Mouse (Mus musculus): Measurements from ENCODE around the gene Btg4.
"Not testable (repeated sequence)": the region's sequence is repeated elsewhere in the genome, so short reads cannot be mapped to it uniquely, and the experiment has no call there.

Gene Btg4

GRCm38 (mm10) chr9:51081614-51082013 is 20.9 kb downstream of the Btg4 start:
- no peak for DNase-seq (ENCODE audit: low spot score in 2 of 2)

- DNase-seq (ENCODE audit: low spot score in 2 of 2) = no peak
Measured at GRCm38 (mm10) chr9:51093697-51094096, 33.0 kb downstream of the Btg4 start.

GRCm38 (mm10) chr9:51096306-51096705 is 35.6 kb downstream of the Btg4 start:
- no peak for DNase-seq (ENCODE audit: low spot score in 2 of 2)

GRCm38 (mm10) chr9:51101756-51102425 is 41.2 kb downstream of the Btg4 start, which contains the start of gene 4833427G06Rik:
4833427G06Rik (minus strand) TSS chr9:51102078.
- no peak for DNase-seq (ENCODE audit: low spot score in 2 of 2)

- DNase-seq (ENCODE audit: low spot score in 2 of 2) = peak in 1 of 2 experiments; percentile 17
Measured at GRCm38 (mm10) chr9:51102963-51103807, 42.5 kb downstream of the Btg4 start.

GRCm38 (mm10) chr9:51103808-51104514 is 43.3 kb downstream of the Btg4 start:
- DNase-seq (ENCODE audit: low spot score in 2 of 2) = no peak

- no peak for DNase-seq (ENCODE audit: low spot score in 2 of 2)
Measured at GRCm38 (mm10) chr9:51105751-51106150, 45.0 kb downstream of the Btg4 start.

GRCm38 (mm10) chr9:51114767-51115166 is 54.1 kb downstream of the Btg4 start:
- DNase-seq (ENCODE audit: low spot score in 2 of 2) = no peak

- DNase-seq (ENCODE audit: low spot score in 2 of 2) = no peak
Measured at GRCm38 (mm10) chr9:51136985-51137384, 76.3 kb downstream of the Btg4 start.

GRCm38 (mm10) chr9:51137432-51137831 is 76.7 kb downstream of the Btg4 start:
- DNase-seq (ENCODE audit: low spot score in 2 of 2) = no peak

- DNase-seq (ENCODE audit: low spot score in 2 of 2) = no peak
Measured at GRCm38 (mm10) chr9:51137836-51138235, 77.1 kb downstream of the Btg4 start.

- no peak for DNase-seq (ENCODE audit: low spot score in 2 of 2)
Measured at GRCm38 (mm10) chr9:51138301-51138700, 77.6 kb downstream of the Btg4 start.

- not testable (repeated sequence) for DNase-seq (ENCODE audit: low spot score in 2 of 2)
Measured at GRCm38 (mm10) chr9:51139401-51139800, 78.7 kb downstream of the Btg4 start.

- DNase-seq (ENCODE audit: low spot score in 2 of 2) = no peak
Measured at GRCm38 (mm10) chr9:51140711-51141110, 80.0 kb downstream of the Btg4 start.

- DNase-seq (ENCODE audit: low spot score in 2 of 2) = no peak
Measured at GRCm38 (mm10) chr9:51143437-51143836, 82.7 kb downstream of the Btg4 start.

GRCm38 (mm10) chr9:51144218-51144617 is 83.5 kb downstream of the Btg4 start:
- no peak for DNase-seq (ENCODE audit: low spot score in 2 of 2)

GRCm38 (mm10) chr9:51146496-51146895 is 85.8 kb downstream of the Btg4 start:
- no peak for DNase-seq (ENCODE audit: low spot score in 2 of 2)

GRCm38 (mm10) chr9:51147294-51147693 is 86.6 kb downstream of the Btg4 start:
- DNase-seq (ENCODE audit: low spot score in 2 of 2) = no peak

GRCm38 (mm10) chr9:51152079-51152752 is 91.5 kb downstream of the Btg4 start:
- peak; percentile 14 to 34 for DNase-seq (ENCODE audit: low spot score in 2 of 2)

- DNase-seq (ENCODE audit: low spot score in 2 of 2) = peak; percentile 68 to 72
Measured at GRCm38 (mm10) chr9:51161771-51162388, 101.2 kb downstream of the Btg4 start.

GRCm38 (mm10) chr9:51163989-51164388 is 103.3 kb downstream of the Btg4 start:
- no peak for DNase-seq (ENCODE audit: low spot score in 2 of 2)

Measured in right cerebral cortex, postnatal 36 days (tissue).